Mouse (Mus musculus): Measurements from ENCODE around the gene Atl2.

- TF ChIP-seq CTCF (IDR thresholded peaks at IDR 0.05; ENCODE audit: borderline replicate concordance, extremely low read depth, insufficient read depth, insufficient read length) (no peak), POLR2A (IDR thresholded peaks at IDR 0.05; ENCODE audit: borderline replicate concordance, extremely low read depth, insufficient read depth, insufficient read length, poor library complexity, severe bottlenecking) (no peak)
Measured at GRCm38 (mm10) chr17:79816896-79817295, 79.0 kb downstream of the Atl2 start.

All from brain, embryonic 14.5 days (tissue).